Mouse (Mus musculus) forebrain, embryonic 14.5 days (tissue): Measurements from ENCODE around the gene Nicn1. TPM values are rescaled to one million over a fixed set of nuclear protein-coding genes. Genes with fewer than 3 reads are reported as not detected.
"Not testable (repeated sequence)": the region's sequence is repeated elsewhere in the genome, so short reads cannot be mapped to it uniquely, and the experiment has no call there.

Source experiments
- ATAC-seq: fragments of 200-750 bp; cut with Nextera tagmentation; 2 replicates; pipeline ENCODE4 v1.8.0; 2017; ENCODE audit warnings: mild to moderate bottlenecking, moderate library complexity
- DNase-seq: peaks from one replicate; pipeline ENCODE4 v3.0.0-alpha.2; 2015; ENCODE audit warnings: low spot score
- H3K27ac ChIP-seq: fragments of 300-500 bp; sonication (generic); 2 replicates; pipeline ENCODE4 v1.5.1; 2014; ENCODE audit warnings: low read depth, mild to moderate bottlenecking, control low read depth, low read length, moderate library complexity
- H3K27me3 ChIP-seq: fragments of 300-500 bp; sonication (generic); replicated peaks from 2 replicates; pipeline ENCODE4 v1.6.1; 2014; ENCODE audit warnings: low read length, control low read depth, mixed read lengths; ENCODE audit not compliant: control insufficient read depth, insufficient read depth
- H3K36me3 ChIP-seq: fragments of 300-500 bp; sonication (generic); 2 replicates; pipeline ENCODE4 v1.6.1; 2014; ENCODE audit warnings: low read length, control low read depth; ENCODE audit not compliant: control insufficient read depth, insufficient read depth
- H3K4me1 ChIP-seq: fragments of 300-500 bp; sonication (generic); 2 replicates; pipeline ENCODE4 v1.6.1; 2014; ENCODE audit warnings: antibody characterized with exemption, low read length, control low read depth; ENCODE audit not compliant: control insufficient read depth, insufficient read depth
- H3K4me2 ChIP-seq: fragments of 300-500 bp; sonication (generic); 2 replicates; pipeline ENCODE4 v1.6.1; 2014; ENCODE audit warnings: mild to moderate bottlenecking, control low read depth, low read length
- H3K4me3 ChIP-seq: fragments of 300-500 bp; sonication (generic); 2 replicates; pipeline ENCODE4 v1.5.1; 2014; ENCODE audit warnings: low read depth, low read length, control low read depth
- H3K9ac ChIP-seq: fragments of 300-500 bp; sonication (generic); 2 replicates; pipeline ENCODE4 v1.6.1; 2014; ENCODE audit warnings: mild to moderate bottlenecking, low read length, control low read depth, moderate library complexity
- H3K9me3 ChIP-seq: fragments of 300-500 bp; sonication (generic); replicated peaks from 2 replicates; pipeline ENCODE4 v1.6.1; 2016; ENCODE audit warnings: low read length, control low read depth, mixed read lengths; ENCODE audit not compliant: control insufficient read depth
- WGBS: fragments of 180-500 bp; shearing (Covaris S2); extraction: QIAGEN DNeasy Blood & Tissue Kit; methylation state at CpG from one replicate; pipeline ENCODE4 v1.1.7; 2014; 5-methylcytosine and 5-hydroxymethylcytosine counted together
- polyA plus RNA-seq: library from polyadenylated mRNA; unstranded; fragments of >200 nt; fragmentation: Nextera tagmentation; extraction: Ambion mirVana; gene quantifications from 2 replicates; pipeline ENCODE4 v1.2.1, GENCODE M21; 2014

Nicn1 gene
- polyA plus RNA-seq, 1 experiment from 2014 or later = 113 TPM

- Histone ChIP-seq H3K9me3 (no peaks in the 10 kb centered on the region), H3K4me1 (peaks cover 19% of the 10 kb centered on the region), H3K4me2 (peak overlapping the region; percentile 82), H3K27ac (peak overlapping the region; percentile 90), H3K9ac (peak overlapping the region; percentile 91), H3K4me3 (peak overlapping the region; percentile 96), H3K27me3 (no peaks in the 10 kb centered on the region), H3K36me3 (0 out of 2 replicates have a peak, but pooled peaks cover 3% of the 10 kb centered on the region)
- under 1% methylated on average over 56 of the region's 62 CpGs for WGBS
- DNase-seq (peak; percentile 53), ATAC-seq (peak; percentile 68)
Measured at GRCm38 (mm10) chr9:108263131-108263681, 27.0 kb upstream of the Nicn1 start.

DNA sequence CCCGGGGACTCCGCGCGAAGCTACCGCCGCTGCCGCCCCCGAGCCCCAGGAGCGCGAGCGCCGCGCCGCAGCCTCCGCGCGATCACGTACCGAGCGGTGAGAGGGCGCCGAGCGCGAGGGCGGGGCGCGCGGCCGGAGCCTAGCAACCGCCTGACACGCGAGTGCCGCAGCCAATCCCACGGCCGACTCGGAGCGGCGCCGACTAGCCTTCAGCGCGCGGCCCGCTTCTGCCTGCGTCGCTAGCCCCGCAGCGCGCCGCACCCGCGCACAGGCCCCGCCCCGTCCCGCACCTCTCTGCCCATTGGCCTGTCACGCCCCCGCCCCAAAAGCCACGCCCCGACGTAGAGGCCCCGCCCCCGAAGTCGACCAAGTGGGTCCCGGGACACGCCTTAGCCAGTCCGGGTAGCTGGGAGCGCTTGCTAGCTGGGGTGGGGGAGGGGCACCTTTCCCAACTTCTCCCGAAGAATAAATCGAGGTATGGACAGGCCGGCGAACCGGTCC is 26.5 kb upstream of the Nicn1 start, which contains the start of gene Dag1:
Gene Dag1 (minus strand): TSS at position 269 of the 501 bp plus-strand sequence.
- Histone ChIP-seq H3K4me1 (peaks cover 19% of the 10 kb centered on the region), H3K27me3 (no peaks in the 10 kb centered on the region), H3K36me3 (0 out of 2 replicates have a peak, but pooled peaks cover 3% of the 10 kb centered on the region), H3K4me3 (peak within 1 kb of the TSS; percentile 96), H3K27ac (peak within 1 kb of the TSS; percentile 90), H3K9ac (peak within 1 kb of the TSS; percentile 91), H3K4me2 (peak within 1 kb of the TSS; percentile 82), H3K9me3 (no peaks in the 10 kb centered on the region)
- WGBS = under 1% methylated on average over 68 of the region's 71 CpGs
- DNase-seq (peak; percentile 98), ATAC-seq (peak; percentile 99)

DNA sequence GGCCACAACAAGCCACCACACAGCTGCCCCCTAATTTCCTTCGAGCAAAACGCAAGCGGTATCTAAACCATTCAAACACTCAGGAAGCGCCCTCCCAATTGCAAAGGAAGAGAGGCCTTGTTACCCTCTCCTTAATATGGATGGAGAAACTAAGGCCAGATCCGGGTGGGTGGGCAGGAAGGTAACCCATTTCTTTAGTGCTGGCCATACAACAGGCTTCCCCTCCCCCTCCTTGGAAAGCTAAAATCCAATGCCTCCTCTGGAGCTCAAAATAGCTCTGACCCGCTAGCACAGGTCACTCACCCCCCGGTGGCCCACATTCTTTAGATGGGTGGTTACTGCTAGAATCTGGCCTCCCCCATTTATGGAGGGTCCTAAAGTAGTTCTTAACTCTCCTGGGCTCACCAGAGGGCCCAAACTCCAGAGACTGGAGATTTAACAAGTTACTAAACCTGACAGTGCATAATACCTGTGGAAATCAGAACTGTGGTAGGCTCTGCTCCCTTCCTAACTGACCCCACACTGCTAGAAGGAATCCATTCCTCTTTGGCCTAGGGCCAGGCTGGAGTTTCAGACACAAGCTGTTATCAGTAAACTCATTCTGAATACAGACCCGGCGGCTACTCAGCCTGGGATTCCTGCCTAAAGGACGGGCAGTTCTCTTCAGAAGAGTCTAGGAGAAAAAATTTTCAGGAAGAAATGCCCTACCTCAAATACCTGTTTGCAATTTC is 25.9 kb upstream of the Nicn1 start:
- 16% methylated on average over 10 of the region's 10 CpGs for WGBS
- Histone ChIP-seq H3K9me3 (no peaks in the 10 kb centered on the region), H3K4me1 (peaks cover 19% of the 10 kb centered on the region), H3K27me3 (no peaks in the 10 kb centered on the region), H3K9ac (peak overlapping the region; percentile 54), H3K4me3 (peak overlapping the region; percentile 96), H3K27ac (peak overlapping the region; percentile 90), H3K36me3 (0 out of 2 replicates have a peak, but pooled peaks cover 3% of the 10 kb centered on the region), H3K4me2 (peak overlapping the region; percentile 82)
- no peak for DNase-seq
- no peak for ATAC-seq

DNA sequence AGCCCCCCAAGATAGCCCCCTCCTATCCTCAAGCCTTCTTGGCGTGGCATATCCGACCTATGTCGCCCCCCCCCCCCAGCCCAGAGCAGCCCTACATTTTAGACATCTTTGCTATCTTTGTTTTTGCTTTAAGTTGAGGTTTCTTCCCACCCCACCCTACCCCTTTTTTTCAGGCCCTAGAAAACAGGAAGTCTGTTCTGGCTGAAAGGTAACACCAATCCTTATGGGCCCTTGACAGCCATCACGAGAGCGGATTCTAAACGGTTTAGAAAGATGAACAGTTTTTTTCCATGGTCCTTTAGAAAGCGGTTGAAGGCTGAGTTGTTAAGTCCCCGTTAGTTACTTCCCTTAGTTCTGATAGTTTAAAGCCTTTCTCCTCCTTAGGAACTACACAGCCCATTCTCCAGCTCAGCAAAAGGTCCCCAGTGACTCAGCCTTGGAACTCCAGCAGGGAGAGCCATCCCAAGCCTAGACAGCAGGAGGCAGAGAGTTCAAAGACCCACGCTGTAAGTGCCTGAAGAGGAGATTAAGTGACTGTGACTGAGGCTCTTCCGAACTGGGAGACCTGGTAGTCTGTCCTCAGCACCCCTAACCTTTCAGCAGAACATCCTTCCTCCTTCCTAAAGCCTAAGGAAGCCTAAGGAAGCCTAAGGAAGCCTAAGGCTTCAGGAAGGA is 23.8 kb upstream of the Nicn1 start:
- no peak for DNase-seq
- WGBS = 65% methylated on average over 10 of the region's 10 CpGs
- Histone ChIP-seq H3K36me3 (no peaks in the 10 kb centered on the region), H3K4me3 (no peak overlapping the region), H3K4me1 (peaks cover 19% of the 10 kb centered on the region), H3K9me3 (no peaks in the 10 kb centered on the region), H3K27me3 (no peaks in the 10 kb centered on the region), H3K9ac (no peak overlapping the region), H3K27ac (no peak overlapping the region), H3K4me2 (no peak overlapping the region)
- no peak for ATAC-seq

GRCm38 (mm10) chr9:108267691-108268090 is 22.5 kb upstream of the Nicn1 start:
- H3K27me3 ChIP-seq = no peaks in the 10 kb centered on the region
- 74% methylated on average over 7 of the region's 7 CpGs for WGBS
- H3K9ac ChIP-seq = no peak overlapping the region
- no peak overlapping the region for H3K4me2 ChIP-seq
- H3K27ac ChIP-seq = no peak overlapping the region
- no peak for DNase-seq
- H3K36me3 ChIP-seq = no peaks in the 10 kb centered on the region
- H3K4me3 ChIP-seq = no peak overlapping the region
- no peaks in the 10 kb centered on the region for H3K9me3 ChIP-seq
- peaks cover 7% of the 10 kb centered on the region for H3K4me1 ChIP-seq
- no peak for ATAC-seq

- not testable (repeated sequence) for H3K36me3 ChIP-seq, ATAC-seq, H3K9me3 ChIP-seq, H3K4me2 ChIP-seq, H3K27ac ChIP-seq, H3K9ac ChIP-seq, DNase-seq, H3K4me3 ChIP-seq, H3K4me1 ChIP-seq, H3K27me3 ChIP-seq
- WGBS = 76% methylated on average over 6 of the region's 7 CpGs
Measured at GRCm38 (mm10) chr9:108268701-108269100, 21.5 kb upstream of the Nicn1 start.

DNA sequence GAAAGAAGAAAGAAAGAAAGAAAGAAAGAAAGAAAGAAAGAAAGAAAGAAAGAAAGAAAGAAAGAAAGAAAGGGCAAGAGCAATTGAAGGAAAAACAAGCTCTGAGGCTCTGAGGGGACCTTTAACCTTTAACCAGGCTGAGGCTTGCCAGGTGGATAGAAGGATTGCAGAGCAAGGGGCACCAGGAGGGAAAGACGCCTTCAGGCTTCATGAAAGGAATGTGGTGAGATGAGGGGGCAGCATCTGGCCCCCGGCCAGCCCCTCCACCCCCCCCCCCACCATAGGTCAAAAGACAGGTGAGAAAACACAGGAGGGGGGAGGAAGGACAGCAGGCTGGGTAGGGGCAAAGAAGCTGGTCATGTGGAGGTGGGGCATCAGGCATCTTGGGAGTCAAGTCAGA is 18.3 kb upstream of the Nicn1 start:
- Histone ChIP-seq H3K4me1 (no peaks in the 10 kb centered on the region), H3K4me3 (no peak overlapping the region), H3K9ac (no peak overlapping the region), H3K9me3 (no peaks in the 10 kb centered on the region), H3K27ac (no peak overlapping the region), H3K36me3 (no peaks in the 10 kb centered on the region), H3K4me2 (no peak overlapping the region), H3K27me3 (no peaks in the 10 kb centered on the region)
- WGBS = 46% methylated on average over 2 of the region's 2 CpGs
- ATAC-seq (no peak), DNase-seq (no peak)

DNA sequence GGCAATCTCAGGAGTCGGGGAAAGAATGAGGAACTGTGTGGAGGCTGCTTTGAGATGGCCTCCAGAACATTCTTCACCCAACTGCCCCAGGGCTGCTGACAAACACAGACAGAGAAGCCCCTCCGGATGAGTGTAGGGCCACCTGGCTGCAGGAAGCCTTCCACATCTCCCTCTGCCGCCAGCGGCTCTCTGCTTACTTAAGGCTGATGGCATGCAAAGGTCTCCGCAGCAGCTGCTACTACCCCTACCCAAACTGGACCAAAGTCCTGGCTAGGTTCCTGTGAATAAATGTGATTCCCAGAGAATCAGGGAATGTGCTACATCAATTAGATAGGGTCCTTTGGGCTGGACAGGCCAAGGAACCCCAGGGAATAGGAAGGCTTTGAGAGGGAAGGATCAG is 17.5 kb upstream of the Nicn1 start:
- ATAC-seq (no peak), DNase-seq (no peak)
- H3K4me3 ChIP-seq = no peak overlapping the region
- WGBS = 88% methylated on average over 5 of the region's 5 CpGs
- no peaks in the 10 kb centered on the region for H3K36me3 ChIP-seq
- no peaks in the 10 kb centered on the region for H3K9me3 ChIP-seq
- H3K27me3 ChIP-seq = no peaks in the 10 kb centered on the region
- H3K4me1 ChIP-seq = no peaks in the 10 kb centered on the region
- H3K9ac ChIP-seq = no peak overlapping the region
- H3K4me2 ChIP-seq = no peak overlapping the region
- no peak overlapping the region for H3K27ac ChIP-seq
